Mouse (Mus musculus): ENCODE measurements around the gene Olfr309.
"Not testable (repeated sequence)": the region's sequence is repeated elsewhere in the genome, so short reads cannot be mapped to it uniquely, and the experiment has no call there.

The Olfr309 gene

GRCm38 (mm10) chr7:86313608-86314007, at the start of gene Olfr309:
TSS of gene Olfr309 (minus strand) at chr7:86313708.
- DNase-seq (ENCODE audit: low read depth, low spot score) = no peak

DNA sequence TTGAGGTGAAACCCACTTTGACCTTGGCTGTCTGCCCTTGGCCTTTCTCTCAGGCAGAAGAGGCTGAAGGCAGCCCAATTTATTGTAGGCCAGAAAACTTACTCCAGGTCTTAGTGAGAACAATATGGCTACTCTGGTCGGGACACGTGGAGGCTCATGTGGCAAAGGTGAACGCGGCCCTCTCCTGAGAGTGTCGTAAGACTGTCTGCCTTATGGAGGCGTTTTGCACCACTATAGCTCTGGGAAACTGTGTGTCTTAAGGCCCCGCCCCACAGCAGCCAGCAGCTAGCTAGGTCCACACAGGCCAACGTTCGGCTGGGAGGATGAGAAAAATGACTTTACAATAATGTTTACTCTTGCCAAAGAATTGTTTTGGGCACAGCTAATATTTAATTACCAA, 32.8 kb upstream of the Olfr309 start:
- not testable (repeated sequence) for DNase-seq (ENCODE audit: low read depth, low spot score)

- DNase-seq (ENCODE audit: low read depth, low spot score) = no peak
Observed at GRCm38 (mm10) chr7:86344253-86344652, 30.7 kb upstream of the Olfr309 start.

GRCm38 (mm10) chr7:86342881-86343565, 29.5 kb upstream of the Olfr309 start:
- no peak for DNase-seq (ENCODE audit: low read depth, low spot score)

- no peak for DNase-seq (ENCODE audit: low read depth, low spot score)
Observed at GRCm38 (mm10) chr7:86337486-86337885, 24.0 kb upstream of the Olfr309 start, which contains the start of gene Olfr307. TSS of gene Olfr307 (minus strand) at chr7:86337586.

GRCm38 (mm10) chr7:86325530-86325929, 12.0 kb upstream of the Olfr309 start, which contains the start of gene Olfr308:
TSS of gene Olfr308 (minus strand) at chr7:86325630.
- DNase-seq (ENCODE audit: low read depth, low spot score) = no peak

DNA sequence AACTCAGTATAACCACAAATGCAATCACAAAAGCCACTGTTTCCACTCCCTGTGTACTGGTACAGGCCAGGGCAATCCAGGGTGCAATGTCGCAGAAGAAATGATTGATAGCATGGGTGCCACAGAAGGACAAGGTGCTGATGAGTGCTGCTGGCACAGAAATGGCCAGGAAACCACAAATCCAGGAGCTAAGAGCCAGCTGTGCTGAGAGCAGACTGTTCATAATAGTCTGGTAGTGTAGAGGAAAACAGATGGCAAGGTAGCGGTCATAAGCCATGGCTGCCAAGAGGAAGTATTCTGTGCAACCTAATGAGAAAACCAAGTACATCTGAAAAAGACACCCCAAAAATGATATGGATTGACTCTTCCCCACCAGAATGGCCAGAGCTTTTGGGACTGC, 7.8 kb upstream of the Olfr309 start:
- DNase-seq (ENCODE audit: low read depth, low spot score) = no peak

GRCm38 (mm10) chr7:86277072-86277471, 36.4 kb downstream of the Olfr309 start, which contains the start of gene Olfr310:
TSS of gene Olfr310 (minus strand) at chr7:86277172.
- DNase-seq (ENCODE audit: low read depth, low spot score) = no peak

Measured in retina, postnatal 7 days (tissue).